Mouse (Mus musculus): ENCODE data around the gene Olfr876.
A peak's percentile ranks its signal among the peaks of the same experiment; 100 is the strongest.
"Not testable (repeated sequence)": the region's sequence is repeated elsewhere in the genome, so short reads cannot be mapped to it uniquely, and the experiment has no call there.

The Olfr876 gene

DNA sequence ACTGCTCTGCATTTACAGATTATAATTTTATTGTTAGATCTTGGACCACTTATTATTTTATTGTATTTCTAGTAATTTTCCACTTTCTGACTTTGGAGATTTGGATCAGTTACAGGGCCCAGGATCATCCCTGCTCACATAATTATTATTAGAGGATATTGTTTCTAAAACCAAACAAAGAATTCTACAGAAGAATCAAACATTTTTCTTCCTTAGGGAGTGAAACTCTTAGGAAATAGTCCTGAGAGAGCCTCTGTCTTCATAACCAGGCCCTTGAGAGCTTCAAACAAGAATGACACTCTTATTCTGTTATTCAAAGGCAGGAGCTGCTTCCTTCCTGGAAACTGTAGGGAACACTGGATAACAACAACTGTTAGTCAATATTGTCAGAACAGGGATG lies at the start of gene Olfr876:
Gene Olfr876 (plus strand): TSS at position 301 of the 400 bp plus-strand sequence.
- DNase-seq = no peak

DNA sequence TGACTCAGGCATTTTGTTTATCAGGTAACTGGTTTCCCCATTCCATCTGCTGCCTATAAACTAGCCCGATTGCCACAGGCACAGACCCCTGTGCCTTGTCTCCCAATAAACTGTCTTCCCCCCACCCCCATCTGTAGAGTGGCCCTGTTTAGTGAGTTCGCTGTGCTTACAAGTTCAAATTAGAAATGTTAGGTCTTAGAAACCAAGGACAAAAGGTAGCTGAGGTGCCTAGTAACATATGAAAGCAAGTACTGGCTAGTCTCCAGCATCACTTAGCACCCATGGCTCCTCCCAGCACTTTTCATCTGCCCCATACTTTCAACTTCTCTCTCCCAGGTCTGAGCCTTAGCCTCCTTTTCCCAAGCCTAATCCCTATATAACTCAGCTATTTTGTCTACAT lies 41.1 kb upstream of the Olfr876 start:
- no peak for DNase-seq

DNA sequence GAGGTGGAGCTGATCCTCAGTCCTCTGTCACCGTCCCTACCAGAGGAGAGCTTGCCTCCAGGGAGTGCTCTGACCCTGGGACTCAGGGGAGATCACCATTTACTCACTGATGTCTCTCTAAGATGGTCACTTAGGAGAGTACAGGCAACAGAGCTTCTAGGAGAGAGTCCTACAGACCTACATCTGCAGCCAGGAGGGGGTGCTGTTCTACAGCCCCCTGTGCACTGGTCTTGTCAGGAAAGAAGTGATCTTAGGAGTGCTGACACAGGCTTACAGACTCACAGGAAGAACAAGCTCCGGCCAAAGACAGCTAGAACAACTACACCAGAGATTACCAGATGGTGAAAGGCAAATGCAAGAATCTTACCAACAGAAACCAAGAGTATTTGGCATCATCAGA lies 40.3 kb upstream of the Olfr876 start:
- DNase-seq = no peak

DNA sequence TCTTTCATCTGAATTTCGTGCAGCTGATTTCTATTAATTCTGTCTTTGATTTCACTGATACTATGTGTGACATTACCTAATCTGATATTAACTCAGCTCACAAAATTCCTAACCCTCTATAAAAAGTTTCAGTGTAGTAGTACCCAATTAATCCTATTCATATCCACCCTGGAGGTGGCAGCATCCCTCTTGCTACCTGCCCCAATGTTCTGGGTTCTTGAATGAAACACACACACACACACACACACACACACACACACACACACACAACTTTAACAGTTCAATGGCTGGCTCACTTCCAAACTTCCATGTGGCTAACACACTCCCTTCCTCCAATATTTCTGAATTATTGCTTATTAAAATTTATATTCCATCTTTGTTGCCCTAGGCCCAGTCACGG lies 32.2 kb upstream of the Olfr876 start:
- no peak for DNase-seq

- DNase-seq = no peak
Measured at GRCm38 (mm10) chr9:37771759-37772158, 31.1 kb upstream of the Olfr876 start, which contains the start of gene Olfr875. Gene Olfr875 (plus strand): TSS chr9:37771857.

DNA sequence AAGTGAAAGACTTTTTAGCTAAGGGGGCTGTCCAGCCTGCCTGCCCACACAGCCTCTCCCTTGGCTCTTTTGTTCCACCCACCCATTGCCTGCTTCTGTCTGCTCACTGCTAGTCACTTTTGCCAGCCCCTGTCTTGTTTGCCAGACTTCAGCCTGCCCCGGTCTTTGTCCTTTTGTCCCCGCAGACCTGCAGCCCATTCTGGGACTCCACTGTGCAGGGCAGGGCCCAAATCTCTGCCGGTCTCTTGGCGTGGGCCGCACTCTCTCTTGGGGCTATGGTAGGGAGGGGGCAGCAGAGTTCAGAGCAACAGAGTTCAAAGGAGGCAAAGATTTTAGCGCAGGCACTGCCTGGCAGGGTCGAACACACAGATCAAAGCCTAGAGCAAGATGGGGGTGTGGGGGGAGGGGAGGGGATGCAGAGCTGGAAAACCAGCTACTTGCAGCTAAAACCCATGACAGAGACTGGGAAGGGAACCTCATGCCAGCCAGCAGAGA lies 20.0 kb upstream of the Olfr876 start:
- DNase-seq = peak in 1 of 2 experiments; percentile 10

DNA sequence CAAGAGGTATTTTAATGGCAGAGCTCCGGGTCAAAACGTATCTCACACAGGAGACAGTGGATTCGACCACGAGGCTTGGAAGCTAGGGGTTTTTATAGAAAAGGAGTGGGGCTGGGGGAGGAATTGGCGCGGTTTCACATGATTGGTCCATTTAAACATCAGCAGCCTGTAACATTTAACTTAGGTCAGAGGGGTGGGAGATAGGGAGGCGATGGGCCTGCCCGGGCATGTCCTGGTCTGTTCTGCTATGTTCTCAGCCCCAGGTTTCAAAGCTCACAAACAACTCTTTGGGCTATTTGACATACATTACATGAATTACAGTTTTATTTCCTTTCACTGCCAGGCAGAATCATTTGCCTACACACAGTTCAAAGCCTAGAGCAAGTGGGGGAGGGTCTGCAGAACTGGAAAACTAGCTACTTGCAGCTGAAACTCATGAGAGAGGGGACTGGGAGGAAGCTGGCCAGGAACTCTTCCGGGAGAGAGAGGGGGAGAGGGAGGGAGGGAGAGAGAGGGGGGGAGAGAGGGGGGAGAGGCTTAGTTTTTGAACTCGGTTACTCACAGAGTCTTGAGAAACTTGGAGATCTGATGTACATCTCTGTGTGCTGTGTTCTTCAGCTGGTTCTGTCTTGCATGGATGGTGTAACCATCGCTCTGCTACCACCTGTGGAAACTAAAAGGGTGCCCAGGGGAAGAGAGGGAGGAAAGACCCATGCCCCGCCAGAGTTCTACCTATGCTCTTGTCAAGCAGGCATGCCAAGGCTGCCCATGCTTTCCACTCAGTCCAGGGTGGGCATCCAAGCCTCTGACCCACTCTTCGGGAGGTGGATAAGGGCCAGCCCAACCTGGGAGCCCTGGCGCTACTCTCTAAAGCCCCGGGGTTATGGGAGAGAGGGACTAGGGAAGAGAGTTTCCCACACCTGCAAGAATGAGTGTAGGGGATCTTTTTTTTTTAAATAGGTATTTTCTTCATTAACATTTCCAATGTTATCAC lies 19.1 kb upstream of the Olfr876 start:
- DNase-seq = not testable (repeated sequence)

DNA sequence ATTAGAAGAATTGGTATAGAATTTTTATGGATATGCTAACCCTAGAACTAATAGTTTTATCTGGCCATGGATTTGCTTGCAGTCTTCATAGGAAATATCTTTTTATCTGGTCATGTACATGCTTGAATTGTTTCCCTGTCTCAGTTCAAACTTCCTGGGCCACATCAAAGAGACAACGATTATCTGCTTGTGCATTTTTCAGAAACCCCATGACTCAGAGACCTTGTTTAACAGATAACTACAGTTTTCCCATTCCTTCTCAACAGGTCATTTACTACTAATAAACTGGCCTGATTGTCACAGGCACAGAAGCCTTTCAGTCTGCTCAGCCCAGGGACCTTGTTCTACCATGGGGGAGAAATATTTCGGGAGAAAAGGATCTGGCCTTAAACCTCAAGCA lies 16.4 kb upstream of the Olfr876 start:
- DNase-seq = no peak

- no peak for DNase-seq
Measured at GRCm38 (mm10) chr9:37802055-37802454, 776 bp upstream of the Olfr876 start.

DNA sequence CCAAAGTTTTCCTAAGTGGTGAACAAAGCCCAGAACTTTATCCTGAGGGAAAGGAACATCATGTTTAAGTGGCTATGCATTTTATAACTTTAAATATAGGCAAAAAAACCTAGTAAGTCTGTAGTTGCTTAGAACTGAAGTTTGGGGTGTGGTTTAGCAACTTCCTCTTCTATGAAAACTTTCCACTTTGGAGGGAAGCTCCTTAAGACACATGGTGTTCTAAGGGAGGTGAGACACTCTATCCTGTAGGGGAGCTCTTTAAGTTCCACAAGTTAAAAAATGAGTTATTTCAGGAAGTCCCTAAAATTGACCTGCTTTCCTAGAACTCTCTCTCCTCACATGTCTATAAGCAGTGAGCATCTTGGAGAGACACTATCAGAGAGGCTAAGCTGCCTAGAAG lies 4.4 kb downstream of the Olfr876 start:
- DNase-seq = no peak

GRCm38 (mm10) chr9:37808456-37808855 lies 5.6 kb downstream of the Olfr876 start:
- DNase-seq = no peak

DNA sequence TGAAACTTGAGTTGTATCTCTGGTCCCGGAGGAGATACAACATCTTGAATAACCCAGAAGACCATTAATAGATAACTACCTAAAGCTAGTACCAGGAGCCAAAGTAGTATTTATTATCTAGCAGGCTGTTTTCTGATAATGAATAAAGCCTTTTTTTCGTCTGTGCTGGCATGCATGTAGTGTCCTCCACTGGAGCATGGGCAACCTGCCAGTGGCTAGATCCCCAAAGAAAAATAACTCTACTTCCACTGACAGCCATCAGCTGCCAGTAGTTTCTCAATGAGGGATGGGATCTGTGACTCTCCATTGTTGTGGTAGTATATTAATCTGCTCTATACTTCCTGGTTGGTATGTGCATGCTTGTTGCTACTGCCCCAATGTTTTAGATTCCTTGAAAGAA lies 6.1 kb downstream of the Olfr876 start:
- no peak for DNase-seq

GRCm38 (mm10) chr9:37814696-37815095 lies 11.9 kb downstream of the Olfr876 start:
- no peak for DNase-seq

- no peak for DNase-seq
Measured at GRCm38 (mm10) chr9:37829881-37830280, 27.1 kb downstream of the Olfr876 start.

GRCm38 (mm10) chr9:37833341-37833740 lies 30.5 kb downstream of the Olfr876 start:
- no peak for DNase-seq

DNA sequence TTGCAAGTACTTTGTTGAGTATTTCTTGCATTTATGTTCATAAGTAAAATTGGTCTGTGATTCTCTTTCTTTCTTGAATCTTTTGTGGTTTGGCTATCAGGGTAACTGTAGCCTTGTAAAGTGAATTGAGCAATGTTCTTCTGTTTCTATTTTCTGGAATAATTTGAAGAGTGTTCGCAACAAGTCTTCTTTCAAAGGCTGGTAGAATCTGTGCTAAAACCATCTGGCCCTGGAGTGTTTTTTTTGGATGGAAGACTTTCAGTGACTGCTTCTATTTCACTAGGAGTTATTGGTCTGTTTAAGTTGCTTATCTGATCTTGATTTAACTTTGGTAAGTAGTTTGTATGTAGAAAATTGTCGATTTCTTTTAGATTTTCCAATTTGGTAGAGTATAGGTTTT lies 46.4 kb downstream of the Olfr876 start:
- DNase-seq = no peak

GRCm38 (mm10) chr9:37853969-37854368 lies 51.1 kb downstream of the Olfr876 start, which contains the start of gene Olfr877:
Gene Olfr877 (plus strand): TSS chr9:37854269.
- no peak for DNase-seq
